Mouse (Mus musculus): ENCODE measurements around the gene Smco4.

GRCm38 (mm10) chr9:15574750-15575454 lies 81.7 kb downstream of the Smco4 start:
- TF ChIP-seq MAX (IDR thresholded peaks at IDR 0.05) (no peak), CTCF (IDR thresholded peaks at IDR 0.05; ENCODE audit: control insufficient read depth, insufficient read depth, insufficient read length) (no peak), MYOD1 (IDR thresholded peaks at IDR 0.05; ENCODE audit: control insufficient read depth, insufficient read length, low read depth) (no peak)

Measured in C2C12 (cell line).